Comparison of ENCODE assay signal across 29 mouse cellular contexts in the genomic region with DNA sequence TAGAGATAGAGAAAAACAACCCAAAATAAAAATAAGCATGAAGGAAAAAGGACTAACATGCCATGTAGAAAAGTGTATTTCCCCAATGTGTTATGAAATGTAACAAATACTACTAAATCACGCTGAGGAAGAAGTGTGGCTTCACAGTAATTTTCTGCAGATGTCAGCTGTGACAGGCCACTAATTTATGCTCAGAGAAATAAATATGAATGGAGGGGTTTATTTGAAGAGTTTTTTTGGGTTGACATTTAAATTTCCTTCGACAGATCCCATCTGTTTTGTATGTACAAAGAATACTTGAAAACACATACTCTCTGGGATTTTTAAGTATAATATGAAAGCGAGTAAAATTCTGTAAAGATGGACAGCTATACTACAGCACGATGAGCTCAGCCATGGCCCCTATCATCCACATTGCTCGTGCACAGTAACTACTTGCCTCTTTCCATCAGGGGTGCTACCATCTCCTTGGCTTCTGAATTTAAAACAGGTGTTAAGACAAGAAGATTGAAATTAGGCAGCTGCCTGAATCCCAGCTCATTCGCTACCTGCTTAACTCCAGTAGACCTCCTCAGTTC.
DNase-seq lines count a peak whose midpoint lies in the region; ATAC-seq and TF ChIP-seq lines count a peak whose summit lies in the region.
"Had no signal": no experiment of that assay in that cellular context is flagged by ENCODE, and none has a peak within 500 bp of the region (broad histone marks: within the 10 kb centered on the region; RNA-seq: fewer than 3 reads in every experiment).

No protein-coding gene starts in this region.

- no peak overlapping the region for H3K9ac ChIP-seq in forebrain, embryonic 13.5 days
- no peak overlapping the region for H3K9ac ChIP-seq in forebrain, embryonic 12.5 days
- no peak overlapping the region for H3K9ac ChIP-seq in forebrain, postnatal 0 days
- H3K9ac ChIP-seq in intestine, embryonic 15.5 days, result no peak overlapping the region
- no peak overlapping the region for H3K9ac ChIP-seq in midbrain, postnatal 0 days (replicated peaks; ENCODE audit: low read length, poor library complexity, severe bottlenecking)
- H3K9ac ChIP-seq: embryonic facial prominence, embryonic 12.5 days; heart, embryonic 13.5 days; hindbrain, embryonic 14.5 days had no signal

- no peaks in the 10 kb centered on the region for H3K36me3 ChIP-seq in forebrain, embryonic 13.5 days (ENCODE audit: poor library complexity, severe bottlenecking)
- no peaks in the 10 kb centered on the region for H3K36me3 ChIP-seq in forebrain, embryonic 12.5 days (replicated peaks)
- no peaks in the 10 kb centered on the region for H3K36me3 ChIP-seq in forebrain, postnatal 0 days (ENCODE audit: insufficient read depth)
- H3K36me3 ChIP-seq in intestine, embryonic 15.5 days, result no peaks in the 10 kb centered on the region
- no peaks in the 10 kb centered on the region for H3K36me3 ChIP-seq in midbrain, postnatal 0 days (ENCODE audit: insufficient read depth, low read length)
- H3K36me3 ChIP-seq: embryonic facial prominence, embryonic 12.5 days; G1E; heart, embryonic 10.5 days; heart, embryonic 13.5 days had no signal

- no peaks in the 10 kb centered on the region for H3K9me3 ChIP-seq in forebrain, embryonic 13.5 days (replicated peaks)
- H3K9me3 ChIP-seq in forebrain, embryonic 12.5 days, result no peaks in the 10 kb centered on the region
- H3K9me3 ChIP-seq in forebrain, postnatal 0 days (ENCODE audit: low read length), result no peaks in the 10 kb centered on the region
- H3K9me3 ChIP-seq in intestine, embryonic 15.5 days, result no peaks in the 10 kb centered on the region
- H3K9me3 ChIP-seq in midbrain, postnatal 0 days (ENCODE audit: low read length), result no peaks in the 10 kb centered on the region
- H3K9me3 ChIP-seq: embryonic facial prominence, embryonic 12.5 days; G1E; heart, embryonic 10.5 days; heart, embryonic 13.5 days had no signal

- 77% methylated on average over 6 of the region's 6 CpGs for WGBS in forebrain, embryonic 13.5 days
- 81% methylated on average over 6 of the region's 6 CpGs for WGBS in forebrain, embryonic 12.5 days
- WGBS in forebrain, postnatal 0 days, result 43% methylated on average over 6 of the region's 6 CpGs
- WGBS in intestine, embryonic 15.5 days, result 79% methylated on average over 6 of the region's 6 CpGs
- WGBS in midbrain, postnatal 0 days, result 70% methylated on average over 6 of the region's 6 CpGs

- H3K4me3 ChIP-seq in forebrain, embryonic 13.5 days, result no peak overlapping the region
- H3K4me3 ChIP-seq in forebrain, embryonic 12.5 days (replicated peaks), result no peak overlapping the region
- no peak overlapping the region for H3K4me3 ChIP-seq in forebrain, postnatal 0 days (ENCODE audit: low read depth, low read length)
- no peak overlapping the region for H3K4me3 ChIP-seq in intestine, embryonic 15.5 days (replicated peaks)
- no peak overlapping the region for H3K4me3 ChIP-seq in midbrain, postnatal 0 days (ENCODE audit: low read depth, low read length)
- H3K4me3 ChIP-seq: embryonic facial prominence, embryonic 12.5 days; heart, adult 2 months; heart, embryonic 10.5 days; heart, embryonic 13.5 days had no signal

- peak; percentile 65; the same call in 1 of the 2 replicates for ATAC-seq in forebrain, embryonic 13.5 days
- ATAC-seq in forebrain, embryonic 12.5 days (ENCODE audit: low FRiP score), result no peak
- peak; percentile 86 for ATAC-seq in forebrain, postnatal 0 days
- no peak for ATAC-seq in inflammation-experienced regulatory T-cells, adult 6 months
- ATAC-seq in intestine, embryonic 15.5 days, result no peak
- ATAC-seq in midbrain, postnatal 0 days (ENCODE audit: low FRiP score), result no peak
- ATAC-seq: hindbrain, postnatal 0 days; Patski had no signal

- no peak for TF ChIP-seq CTCF in forebrain, postnatal 0 days (IDR thresholded peaks at IDR 0.05; ENCODE audit: low read depth)
- TF ChIP-seq CTCF in midbrain, postnatal 0 days (IDR thresholded peaks at IDR 0.05), result no peak

- no peak overlapping the region for H3K4me2 ChIP-seq in forebrain, embryonic 13.5 days
- no peak overlapping the region for H3K4me2 ChIP-seq in forebrain, embryonic 12.5 days
- no peak overlapping the region for H3K4me2 ChIP-seq in forebrain, postnatal 0 days (ENCODE audit: low read depth)
- no peak overlapping the region for H3K4me2 ChIP-seq in intestine, embryonic 15.5 days (replicated peaks)
- H3K4me2 ChIP-seq in midbrain, postnatal 0 days (ENCODE audit: low read depth, low read length, poor library complexity, severe bottlenecking), result no peak overlapping the region
- H3K4me2 ChIP-seq: embryonic facial prominence, embryonic 12.5 days; heart, embryonic 13.5 days; hindbrain, embryonic 14.5 days had no signal

- H3K4me1 ChIP-seq in forebrain, embryonic 13.5 days, result no peaks in the 10 kb centered on the region
- H3K4me1 ChIP-seq in forebrain, embryonic 12.5 days, result no peaks in the 10 kb centered on the region
- no peaks in the 10 kb centered on the region for H3K4me1 ChIP-seq in forebrain, postnatal 0 days (ENCODE audit: insufficient read depth)
- no peaks in the 10 kb centered on the region for H3K4me1 ChIP-seq in intestine, embryonic 15.5 days (replicated peaks)
- H3K4me1 ChIP-seq in midbrain, postnatal 0 days (ENCODE audit: insufficient read depth, low read length), result no peaks in the 10 kb centered on the region
- H3K4me1 ChIP-seq: embryonic facial prominence, embryonic 12.5 days; heart, embryonic 10.5 days; heart, embryonic 13.5 days had no signal

- H3K27me3 ChIP-seq in forebrain, embryonic 13.5 days, result no peaks in the 10 kb centered on the region
- H3K27me3 ChIP-seq in forebrain, embryonic 12.5 days, result no peaks in the 10 kb centered on the region
- no peaks in the 10 kb centered on the region for H3K27me3 ChIP-seq in forebrain, postnatal 0 days (ENCODE audit: insufficient read depth, low read length)
- H3K27me3 ChIP-seq in intestine, embryonic 15.5 days (replicated peaks), result no peaks in the 10 kb centered on the region
- no peaks in the 10 kb centered on the region for H3K27me3 ChIP-seq in midbrain, postnatal 0 days (ENCODE audit: insufficient read depth, low read length)
- H3K27me3 ChIP-seq: CH12.LX; embryonic facial prominence, embryonic 12.5 days; heart, embryonic 13.5 days; Patski had no signal

- no peak overlapping the region for H3K27ac ChIP-seq in forebrain, embryonic 13.5 days
- H3K27ac ChIP-seq in forebrain, embryonic 12.5 days, result no peak overlapping the region
- 0 out of 2 replicates have a peak overlapping the region, but pooled peaks have one; percentile 29 for H3K27ac ChIP-seq in forebrain, postnatal 0 days (ENCODE audit: low read depth, low read length)
- H3K27ac ChIP-seq in intestine, embryonic 15.5 days, result no peak overlapping the region
- no peak overlapping the region for H3K27ac ChIP-seq in midbrain, postnatal 0 days (ENCODE audit: low read depth, low read length)
- H3K27ac ChIP-seq: embryonic facial prominence, embryonic 12.5 days; heart, adult 2 months; heart, embryonic 10.5 days; heart, embryonic 13.5 days; hindbrain, embryonic 14.5 days; hindbrain, postnatal 0 days had no signal

- DNase-seq in brain, adult 2 months (ENCODE audit: low read depth, low spot score), result peak; percentile 13
- peak; percentile 40 for DNase-seq in brain, embryonic 18.5 days (ENCODE audit: low read depth, low spot score)
- peak; percentile 35 for DNase-seq in forebrain, postnatal 0 days
- no peak for DNase-seq in midbrain, postnatal 0 days (ENCODE audit: low spot score)
- DNase-seq: adrenal gland, postnatal 10 days; adrenal gland, postnatal 36 days; B cell, adult 2 months; cerebellum, adult 18-20 months; cerebellum, adult 9-10 months; cerebellum, postnatal 14 days; gastrocnemius, postnatal 10 days; gastrocnemius, postnatal 36 days; heart, adult 2 months; heart, postnatal 14 days; heart, postnatal 4 days; kidney, adult 11 months; kidney, adult 8-10 months had no signal

Comparison
In these comparisons a context has a peak if more than half of its experiments do, and no peak if none do; other contexts are left out.
1. ATAC-seq: peak in forebrain, embryonic 13.5 days (single experiment) and forebrain, postnatal 0 days (single experiment); none in forebrain, embryonic 12.5 days (single experiment), inflammation-experienced regulatory T-cells, adult 6 months (single experiment), intestine, embryonic 15.5 days (single experiment) and midbrain, postnatal 0 days (single experiment).